Mouse (Mus musculus): ENCODE measurements around the gene Llgl1. TPM values are rescaled to one million over a fixed set of nuclear protein-coding genes. Genes with fewer than 3 reads are reported as not detected.

The Llgl1 gene
- total and polyA plus RNA-seq, 3 experiments, result 11.1 to 23.5 (median 11.1) TPM

GRCm38 (mm10) chr11:60712040-60712439 lies 12.5 kb downstream of the Llgl1 start:
- 90% methylated on average over 18 of the region's 18 CpGs for WGBS
- Histone ChIP-seq H3K27ac (no peak overlapping the region), H3K9ac (ENCODE audit: low read depth, low read length) (no peak overlapping the region)

GRCm38 (mm10) chr11:60712639-60713255 lies 13.2 kb downstream of the Llgl1 start:
- intact Hi-C loops (cut with DNase I), result no loop called here
- TF ChIP-seq POLR2A (IDR thresholded peaks at IDR 0.05; ENCODE audit: insufficient read depth, low read depth, low read length) (no peak), EP300 (IDR thresholded peaks at IDR 0.05; ENCODE audit: insufficient read depth, low read depth, low read length) (no peak), CTCF (IDR thresholded peaks at IDR 0.05) (no peak)
- H3K4me3 ChIP-seq, result no peak overlapping the region
- WGBS, result 90% methylated on average over 13 of the region's 13 CpGs
- H3K4me1 ChIP-seq (ENCODE audit: control insufficient read depth, insufficient read depth, low read length), result peaks cover 5% of the 10 kb centered on the region
- no peak overlapping the region for H3K9ac ChIP-seq (ENCODE audit: low read depth, low read length)
- H3K27me3 ChIP-seq (ENCODE audit: control insufficient read depth, insufficient read depth, low read length), result no peaks in the 10 kb centered on the region
- peak in 1 of 2 experiments; percentile 18 for DNase-seq
- H3K27ac ChIP-seq, result no peak overlapping the region
- H3K36me3 ChIP-seq (ENCODE audit: control insufficient read depth, insufficient read depth, low read length), result peaks cover 2% of the 10 kb centered on the region; the same call in 1 of the 2 replicates
- no peaks in the 10 kb centered on the region for H3K79me2 ChIP-seq (replicated peaks; ENCODE audit: control insufficient read depth, insufficient read depth, low read length)

More at GRCm38 (mm10) chr11:60712040-60712439, 12.5 kb downstream of the Llgl1 start:
- Histone ChIP-seq H3K79me2 (replicated peaks; ENCODE audit: control insufficient read depth, insufficient read depth, low read length) (no peaks in the 10 kb centered on the region), H3K36me3 (ENCODE audit: control insufficient read depth, insufficient read depth, low read length) (peaks cover 5% of the 10 kb centered on the region; the same call in 1 of the 2 replicates), H3K4me3 (no peak overlapping the region), H3K4me1 (ENCODE audit: control insufficient read depth, insufficient read depth, low read length) (peaks cover 8% of the 10 kb centered on the region), H3K27me3 (ENCODE audit: control insufficient read depth, insufficient read depth, low read length) (no peaks in the 10 kb centered on the region)
- intact Hi-C loops (cut with DNase I), result no loop called here
- TF ChIP-seq EP300 (IDR thresholded peaks at IDR 0.05; ENCODE audit: insufficient read depth, low read depth, low read length) (no peak), CTCF (IDR thresholded peaks at IDR 0.05) (no peak), POLR2A (IDR thresholded peaks at IDR 0.05; ENCODE audit: insufficient read depth, low read depth, low read length) (no peak)
- DNase-seq, result peak in 1 of 2 experiments; percentile 18

GRCm38 (mm10) chr11:60715833-60716232 lies 16.3 kb downstream of the Llgl1 start:
- H3K27me3 ChIP-seq (ENCODE audit: control insufficient read depth, insufficient read depth, low read length), result no peaks in the 10 kb centered on the region
- H3K79me2 ChIP-seq (replicated peaks; ENCODE audit: control insufficient read depth, insufficient read depth, low read length), result no peaks in the 10 kb centered on the region
- TF ChIP-seq EP300 (IDR thresholded peaks at IDR 0.05; ENCODE audit: insufficient read depth, low read depth, low read length) (no peak), POLR2A (IDR thresholded peaks at IDR 0.05; ENCODE audit: insufficient read depth, low read depth, low read length) (no peak)
- H3K36me3 ChIP-seq (ENCODE audit: control insufficient read depth, insufficient read depth, low read length), result no peaks in the 10 kb centered on the region
- no peak overlapping the region for H3K4me3 ChIP-seq
- H3K4me1 ChIP-seq (ENCODE audit: control insufficient read depth, insufficient read depth, low read length), result peaks cover 2% of the 10 kb centered on the region; the same call in 1 of the 2 replicates
- intact Hi-C loops (cut with DNase I), result no loop called here
- H3K9ac ChIP-seq (ENCODE audit: low read depth, low read length), result no peak overlapping the region
- 80% methylated on average over 5 of the region's 5 CpGs for WGBS
- DNase-seq, result no peak
- no peak overlapping the region for H3K27ac ChIP-seq

- Histone ChIP-seq H3K27me3 (ENCODE audit: control insufficient read depth, insufficient read depth, low read length) (no peaks in the 10 kb centered on the region), H3K27ac (no peak overlapping the region), H3K4me3 (no peak overlapping the region), H3K4me1 (ENCODE audit: control insufficient read depth, insufficient read depth, low read length) (peaks cover 2% of the 10 kb centered on the region; the same call in 1 of the 2 replicates), H3K79me2 (replicated peaks; ENCODE audit: control insufficient read depth, insufficient read depth, low read length) (no peaks in the 10 kb centered on the region), H3K36me3 (ENCODE audit: control insufficient read depth, insufficient read depth, low read length) (no peaks in the 10 kb centered on the region), H3K9ac (ENCODE audit: low read depth, low read length) (no peak overlapping the region)
- WGBS, result 42% methylated on average over 5 of the region's 5 CpGs
- TF ChIP-seq EP300 (IDR thresholded peaks at IDR 0.05; ENCODE audit: insufficient read depth, low read depth, low read length) (no peak), CTCF (IDR thresholded peaks at IDR 0.05) (no peak), POLR2A (IDR thresholded peaks at IDR 0.05; ENCODE audit: insufficient read depth, low read depth, low read length) (no peak)
- intact Hi-C loops (cut with DNase I), result no loop called here
- no peak for DNase-seq
Measured at GRCm38 (mm10) chr11:60719263-60719662, 19.7 kb downstream of the Llgl1 start.

GRCm38 (mm10) chr11:60726601-60727391 lies 27.3 kb downstream of the Llgl1 start, which contains the start of gene Flii:
Gene Flii (minus strand): TSS chr11:60727263.
- peaks cover 14% of the 10 kb centered on the region for H3K4me1 ChIP-seq (ENCODE audit: control insufficient read depth, insufficient read depth, low read length)
- WGBS, result under 1% methylated on average over 71 of the region's 71 CpGs
- no peaks in the 10 kb centered on the region; the same call in 1 of the 2 replicates for H3K36me3 ChIP-seq (ENCODE audit: control insufficient read depth, insufficient read depth, low read length)
- peak within 1 kb of the TSS; percentile 90 for H3K9ac ChIP-seq (ENCODE audit: low read depth, low read length)
- peaks cover 2% of the 10 kb centered on the region; the same call in 1 of the 2 replicates for H3K79me2 ChIP-seq (replicated peaks; ENCODE audit: control insufficient read depth, insufficient read depth, low read length)
- no peaks in the 10 kb centered on the region for H3K27me3 ChIP-seq (ENCODE audit: control insufficient read depth, insufficient read depth, low read length)
- intact Hi-C loops (cut with DNase I), result loop anchor here (1.0 kb wide), 2 partner anchors 51 to 187 kb away; partner anchors contain the start of genes Smcr8 and Top3a
- TF ChIP-seq POLR2A (IDR thresholded peaks at IDR 0.05; ENCODE audit: insufficient read depth, low read depth, low read length) (peak; percentile 67; the same call in 1 of the 2 replicates), EP300 (IDR thresholded peaks at IDR 0.05; ENCODE audit: insufficient read depth, low read depth, low read length) (no peak), CTCF (IDR thresholded peaks at IDR 0.05) (peak; percentile 88)
- peak; percentile 91 to 94 for DNase-seq
- H3K4me3 ChIP-seq, result peak within 1 kb of the TSS; percentile 73
- peak within 1 kb of the TSS; percentile 91 for H3K27ac ChIP-seq
